Mouse (Mus musculus) stomach, postnatal 0 days (tissue): ENCODE results near the gene Dexi. TPM values are rescaled to one million over a fixed set of nuclear protein-coding genes. Genes with fewer than 3 reads are reported as not detected.

ENCODE experiments used
- ATAC-seq: fragments of 200-750 bp; cut with Nextera tagmentation; 2 replicates; pipeline ENCODE4 v1.8.0; 2017; ENCODE audit not compliant: low FRiP score, low TSS enrichment
- DNase-seq: peaks from one replicate; pipeline ENCODE4 v3.0.0-alpha.2; 2016; ENCODE audit warnings: low spot score
- H3K27ac ChIP-seq: fragments of 300-500 bp; sonication (generic); replicated peaks from 2 replicates; pipeline ENCODE4 v1.5.1; 2014; ENCODE audit warnings: mild to moderate bottlenecking, control low read depth
- H3K27me3 ChIP-seq: fragments of 300-500 bp; sonication (generic); 2 replicates; pipeline ENCODE4 v1.6.1; 2014; ENCODE audit warnings: low read length; ENCODE audit not compliant: control insufficient read depth, insufficient read depth
- H3K36me3 ChIP-seq: fragments of 300-500 bp; sonication (generic); 2 replicates; pipeline ENCODE4 v1.6.1; 2014; ENCODE audit warnings: low read length, mixed read lengths; ENCODE audit not compliant: control insufficient read depth, insufficient read depth
- H3K4me1 ChIP-seq: fragments of 300-500 bp; sonication (generic); replicated peaks from 2 replicates; pipeline ENCODE4 v1.6.1; 2014; ENCODE audit warnings: antibody characterized with exemption; ENCODE audit not compliant: control insufficient read depth, insufficient read depth
- H3K4me2 ChIP-seq: fragments of 300-500 bp; sonication (generic); replicated peaks from 2 replicates; pipeline ENCODE4 v1.6.1; 2014; ENCODE audit warnings: low read depth, mild to moderate bottlenecking, control low read depth, moderate library complexity
- H3K4me3 ChIP-seq: fragments of 300-500 bp; sonication (generic); 2 replicates; pipeline ENCODE4 v1.5.1; 2014; ENCODE audit warnings: low read depth, low read length, control low read depth
- H3K9ac ChIP-seq: fragments of 300-500 bp; sonication (generic); 2 replicates; pipeline ENCODE4 v1.6.1; 2014; ENCODE audit warnings: mild to moderate bottlenecking, low read length, control low read depth, mixed read lengths
- H3K9me3 ChIP-seq: fragments of 300-500 bp; sonication (generic); 2 replicates; pipeline ENCODE4 v1.6.1; 2016; ENCODE audit warnings: low read length; ENCODE audit not compliant: control insufficient read depth
- CTCF ChIP-seq: IDR thresholded peaks from 2 replicates; pipeline ENCODE4 v1.5.1; 2016; ENCODE audit warnings: antibody characterized with exemption, low read depth, mild to moderate bottlenecking, moderate library complexity
- EP300 ChIP-seq: optimal IDR thresholded peaks from 2 replicates; pipeline ENCODE3; 2016; ENCODE audit warnings: antibody characterized with exemption
- WGBS: fragments of 180-500 bp; shearing (Covaris S2); extraction: QIAGEN DNeasy Blood & Tissue Kit; methylation state at CpG from one replicate; pipeline ENCODE4 v1.1.7; 2014; 5-methylcytosine and 5-hydroxymethylcytosine counted together
- polyA plus RNA-seq: library from polyadenylated mRNA; unstranded; fragments of >200 nt; fragmentation: Nextera tagmentation; extraction: Ambion mirVana; gene quantifications from 2 replicates; pipeline ENCODE4 v1.2.1, GENCODE M21; 2015

Dexi gene
- 23.5 and 24.3 TPM in 2 replicates for polyA plus RNA-seq

DNA sequence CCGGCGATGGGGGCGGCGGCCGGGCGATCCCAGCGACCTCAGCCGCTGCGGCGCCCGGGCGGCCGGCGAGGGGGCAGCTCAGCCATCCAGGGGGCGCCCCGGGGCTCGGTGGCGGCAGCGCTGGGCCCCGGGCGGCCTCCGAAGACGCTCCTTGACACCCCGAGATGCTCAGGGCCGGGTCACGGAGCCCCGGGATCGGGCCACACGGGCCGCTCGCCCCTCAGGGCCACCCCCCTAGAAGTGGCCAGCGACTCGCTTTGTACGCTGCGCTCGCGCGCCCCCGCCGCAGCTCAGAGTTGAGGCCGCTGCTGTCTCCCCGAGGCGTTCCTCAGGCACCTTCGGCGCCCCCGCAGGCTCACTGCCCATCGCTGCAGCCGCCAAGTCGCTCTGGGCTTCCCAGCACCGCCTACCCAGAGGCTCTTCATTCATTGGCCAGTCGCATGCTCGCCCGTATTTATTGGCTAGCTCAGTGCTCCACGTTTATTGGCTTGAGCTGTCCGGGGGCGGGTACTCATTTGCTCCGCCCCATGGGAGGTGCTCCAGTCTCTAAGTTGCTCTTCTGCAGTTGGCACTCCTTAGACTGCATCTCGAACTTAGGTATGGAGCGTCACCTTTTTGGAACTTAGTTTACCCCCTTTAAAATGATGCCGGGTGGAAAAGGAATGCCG is at the start of gene Dexi:
Gene Dexi (minus strand): TSS at position 357 of the 668 bp plus-strand sequence.
- H3K4me2 ChIP-seq: peak within 1 kb of the TSS; percentile 99
- H3K4me3 ChIP-seq: peak within 1 kb of the TSS; percentile 94
- peak; percentile 94 for DNase-seq
- no peaks in the 10 kb centered on the region for H3K36me3 ChIP-seq
- WGBS: under 1% methylated on average over 55 of the region's 61 CpGs
- H3K4me1 ChIP-seq: peaks cover 17% of the 10 kb centered on the region
- H3K27me3 ChIP-seq: no peaks in the 10 kb centered on the region
- peak; percentile 94 for ATAC-seq
- H3K9ac ChIP-seq: peak within 1 kb of the TSS; percentile 88
- no peaks in the 10 kb centered on the region for H3K9me3 ChIP-seq
- no peak for TF ChIP-seq EP300
- peak; percentile 44 for TF ChIP-seq CTCF
- H3K27ac ChIP-seq: peak within 1 kb of the TSS; percentile 86

- WGBS: 80% methylated on average over 3 of the region's 3 CpGs
- Histone ChIP-seq H3K4me3 (no peak overlapping the region), H3K27me3 (no peaks in the 10 kb centered on the region), H3K9ac (no peak overlapping the region), H3K4me1 (no peaks in the 10 kb centered on the region), H3K9me3 (no peaks in the 10 kb centered on the region), H3K36me3 (peaks cover 4% of the 10 kb centered on the region; the same call in 1 of the 2 replicates), H3K4me2 (no peak overlapping the region), H3K27ac (no peak overlapping the region)
- ATAC-seq (0 out of 2 replicates have a peak, but pooled peaks have one; percentile 38), DNase-seq (no peak)
- TF ChIP-seq EP300: no peak
- peak; percentile 65 for TF ChIP-seq CTCF
Measured at GRCm38 (mm10) chr16:10586546-10586945, 43.7 kb upstream of the Dexi start.

- Histone ChIP-seq H3K27ac (no peak overlapping the region), H3K9ac (no peak overlapping the region), H3K27me3 (no peaks in the 10 kb centered on the region), H3K9me3 (no peaks in the 10 kb centered on the region), H3K4me3 (no peak overlapping the region), H3K4me2 (no peak overlapping the region), H3K36me3 (peaks cover 8% of the 10 kb centered on the region), H3K4me1 (no peaks in the 10 kb centered on the region)
- ATAC-seq: no peak
- DNase-seq: no peak
- TF ChIP-seq EP300 (no peak), CTCF (no peak)
- WGBS: 69% methylated on average over 1 of the region's 1 CpGs
Measured at GRCm38 (mm10) chr16:10585165-10585564, 42.3 kb upstream of the Dexi start.

- H3K27ac ChIP-seq: no peak overlapping the region
- H3K36me3 ChIP-seq: peaks cover 11% of the 10 kb centered on the region
- no peaks in the 10 kb centered on the region for H3K9me3 ChIP-seq
- TF ChIP-seq EP300: no peak
- no peak for TF ChIP-seq CTCF
- 76% methylated on average over 2 of the region's 2 CpGs for WGBS
- no peak overlapping the region for H3K9ac ChIP-seq
- H3K4me3 ChIP-seq: no peak overlapping the region
- no peaks in the 10 kb centered on the region for H3K27me3 ChIP-seq
- 0 out of 2 replicates have a peak, but pooled peaks have one; percentile 15 for ATAC-seq
- no peak for DNase-seq
- no peak overlapping the region for H3K4me2 ChIP-seq
- H3K4me1 ChIP-seq: no peaks in the 10 kb centered on the region
Measured at GRCm38 (mm10) chr16:10581234-10581898, 38.5 kb upstream of the Dexi start.

DNA sequence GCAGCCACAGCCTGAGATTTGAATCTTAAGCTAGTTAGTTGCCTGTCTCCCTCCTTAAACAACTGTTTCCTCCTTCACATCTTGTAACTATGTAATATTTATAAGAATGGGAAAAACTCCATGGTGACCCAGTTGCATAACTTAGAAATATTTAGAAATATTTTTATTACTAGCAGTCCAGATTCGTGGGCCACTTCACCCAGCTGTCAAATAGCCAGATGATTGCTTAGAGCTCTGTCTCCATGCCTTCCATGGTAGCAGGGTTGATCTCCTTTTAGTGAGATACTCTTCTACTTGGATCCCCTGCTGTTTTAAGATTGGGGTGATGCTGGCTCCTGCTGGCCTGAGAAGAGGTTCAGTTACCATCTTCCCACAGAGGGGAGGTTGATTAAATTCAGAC is 35.5 kb upstream of the Dexi start:
- Histone ChIP-seq H3K36me3 (peaks cover 13% of the 10 kb centered on the region), H3K4me3 (no peak overlapping the region), H3K9me3 (no peaks in the 10 kb centered on the region), H3K27me3 (no peaks in the 10 kb centered on the region), H3K4me2 (no peak overlapping the region), H3K9ac (no peak overlapping the region), H3K4me1 (no peaks in the 10 kb centered on the region), H3K27ac (0 out of 2 replicates have a peak overlapping the region, but pooled peaks have one; percentile 8)
- TF ChIP-seq CTCF: no peak
- no peak for TF ChIP-seq EP300
- ATAC-seq (no peak), DNase-seq (no peak)
- WGBS: 53% methylated on average over 1 of the region's 1 CpGs

GRCm38 (mm10) chr16:10577548-10577947 is 34.7 kb upstream of the Dexi start:
- peaks cover 13% of the 10 kb centered on the region for H3K36me3 ChIP-seq
- no peaks in the 10 kb centered on the region for H3K27me3 ChIP-seq
- DNase-seq (no peak), ATAC-seq (no peak)
- H3K4me2 ChIP-seq: no peak overlapping the region
- H3K9me3 ChIP-seq: no peaks in the 10 kb centered on the region
- H3K27ac ChIP-seq: no peak overlapping the region; the same call in 1 of the 2 replicates
- TF ChIP-seq EP300 (no peak), CTCF (no peak)
- 67% methylated on average over 5 of the region's 5 CpGs for WGBS
- no peak overlapping the region for H3K4me3 ChIP-seq
- H3K4me1 ChIP-seq: no peaks in the 10 kb centered on the region
- H3K9ac ChIP-seq: no peak overlapping the region
